Mouse (Mus musculus): ENCODE measurements around the gene Mthfr.

DNA sequence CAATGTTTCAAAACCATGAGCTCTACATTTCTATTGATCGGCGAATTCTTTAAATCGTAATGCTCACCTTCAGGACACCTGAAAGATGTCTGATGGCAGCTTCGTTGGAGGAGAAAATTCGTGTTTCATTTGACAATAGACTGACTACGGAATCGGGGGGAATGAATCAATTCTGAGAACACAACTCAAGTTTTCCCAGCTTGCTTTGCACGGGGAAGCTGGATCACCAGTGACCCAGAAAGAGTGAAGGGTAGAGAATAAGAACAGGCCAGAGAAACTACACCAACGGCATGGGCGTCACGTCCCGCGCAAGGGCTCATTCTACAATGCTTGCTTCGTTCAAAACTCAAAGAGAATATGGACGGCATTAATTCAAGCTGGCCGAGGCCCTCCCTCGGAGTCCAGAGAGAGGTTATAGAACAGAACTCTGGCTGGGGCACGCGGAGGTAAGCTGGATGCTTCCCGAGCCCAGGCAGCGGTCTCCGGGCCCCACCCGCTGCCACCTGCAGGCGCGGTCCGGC lies 738 bp upstream of the Mthfr start:
- TF ChIP-seq CTCF (IDR thresholded peaks at IDR 0.05 in 2 of 3, conservative IDR thresholded peaks at IDR 0.05 in 1 of 3; ENCODE audit: control insufficient read depth in 1 of 3, insufficient read depth in 1 of 3, low read depth in 2 of 3, low read length in 3 of 3, poor library complexity in 1 of 3, severe bottlenecking in 1 of 3) (no peak), CHD2 (IDR thresholded peaks at IDR 0.05; ENCODE audit: low read length) (no peak), MAZ (IDR thresholded peaks at IDR 0.05; ENCODE audit: low read depth, low read length) (no peak), ETS1 (IDR thresholded peaks at IDR 0.05; ENCODE audit: low read depth, low read length) (no peak), KAT2A (conservative IDR thresholded peaks at IDR 0.05; ENCODE audit: low read depth, low read length) (no peak), POLR2AphosphoS2 (IDR thresholded peaks at IDR 0.05; ENCODE audit: low read length) (no peak; the same call in 1 of the 2 replicates), ELF1 (IDR thresholded peaks at IDR 0.05; ENCODE audit: low read depth, low read length) (no peak), ZMIZ1 (IDR thresholded peaks at IDR 0.05; ENCODE audit: low read depth, low read length) (no peak), POLR2A (IDR thresholded peaks at IDR 0.05; ENCODE audit: control insufficient read depth in 1 of 2, insufficient read depth in 1 of 2, low read depth in 1 of 2, low read length in 2 of 2, poor library complexity in 1 of 2) (peak; percentile 14 to 45; a peak in 1 of 4 replicates), ZNF384 (IDR thresholded peaks at IDR 0.05; ENCODE audit: low read depth, low read length) (no peak), MAX (IDR thresholded peaks at IDR 0.05; ENCODE audit: low read length) (no peak), EP300 (IDR thresholded peaks at IDR 0.05; ENCODE audit: low read depth in 1 of 2, low read length in 2 of 2) (no peak), POLR2AphosphoS5 (IDR thresholded peaks at IDR 0.05; ENCODE audit: borderline replicate concordance, low read depth, low read length) (no peak)
